Mouse (Mus musculus): ENCODE measurements at regions not wholly inside any gene's neighbourhood (a gene's known extent, or its start where the extent isn't known, plus 50 kb on each side); places are given as distances from the start of the nearest gene placed in this dataset.
"Not testable (repeated sequence)": the region's sequence is repeated elsewhere in the genome, so short reads cannot be mapped to it uniquely, and the experiment has no call there.

DNA sequence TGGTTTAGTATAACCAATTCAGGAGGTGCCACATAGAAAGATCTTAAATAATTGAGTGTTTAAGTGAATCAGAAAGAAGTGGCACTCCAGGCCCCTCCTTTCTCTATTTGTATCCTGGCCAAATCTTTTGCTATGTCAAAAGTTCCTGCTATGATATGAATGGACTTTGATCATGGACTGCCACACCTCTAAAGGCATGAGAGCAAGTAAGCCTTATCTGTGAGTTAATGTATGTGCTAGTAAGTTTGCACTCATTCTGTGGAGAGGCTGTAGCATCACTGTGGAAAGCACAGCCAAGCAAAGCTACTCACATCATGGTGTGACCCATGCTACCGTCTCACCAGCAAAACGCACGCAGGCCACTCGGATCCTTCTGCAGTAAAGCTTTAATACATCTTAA lies 140.2 kb downstream of the Jrkl start:
- DNase-seq, result no peak
- intact Hi-C loops (cut with DNase I), result no loop called here

DNA sequence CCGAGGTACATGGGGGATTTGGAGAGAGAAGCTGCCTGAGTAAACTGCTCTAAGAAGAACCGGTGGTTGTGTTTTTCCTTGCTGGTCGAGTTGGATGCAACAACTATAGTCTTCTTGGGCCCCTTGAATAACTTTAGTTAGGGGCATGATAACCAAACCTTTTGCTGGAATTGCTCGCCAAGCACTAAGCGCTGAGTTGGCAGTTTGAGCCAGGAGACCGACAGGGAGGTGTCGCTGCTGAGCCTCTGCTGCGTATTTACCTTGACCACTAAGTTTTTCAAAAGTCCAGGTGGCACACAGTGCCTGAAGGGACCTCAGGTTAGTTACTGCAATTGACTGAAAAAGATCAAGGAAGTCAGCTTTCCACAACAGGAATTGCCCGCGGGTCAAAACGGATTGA lies 162.0 kb downstream of the Jrkl start:
- DNase-seq, result no peak
- intact Hi-C loops (cut with DNase I), result no loop called here

DNA sequence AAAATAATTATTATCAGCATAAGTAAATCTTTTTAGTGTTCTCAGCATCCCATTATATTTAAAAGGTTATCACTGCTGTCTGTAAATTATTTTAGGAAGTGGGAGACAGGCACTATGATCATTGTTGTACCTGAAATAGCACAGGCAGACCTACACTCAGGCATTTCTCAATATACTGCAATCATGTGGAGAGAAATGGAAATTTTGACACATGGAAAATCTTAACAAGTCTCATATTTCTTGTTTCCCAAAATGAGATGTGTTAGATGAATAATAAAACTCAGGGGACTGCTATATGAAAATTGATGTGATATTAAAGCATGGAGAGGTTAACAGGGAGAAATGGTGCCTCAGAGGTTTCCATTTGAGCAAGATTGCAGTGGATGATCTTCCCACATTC lies 196.6 kb downstream of the Jrkl start:
- DNase-seq, result no peak
- intact Hi-C loops (cut with DNase I), result no loop called here

DNA sequence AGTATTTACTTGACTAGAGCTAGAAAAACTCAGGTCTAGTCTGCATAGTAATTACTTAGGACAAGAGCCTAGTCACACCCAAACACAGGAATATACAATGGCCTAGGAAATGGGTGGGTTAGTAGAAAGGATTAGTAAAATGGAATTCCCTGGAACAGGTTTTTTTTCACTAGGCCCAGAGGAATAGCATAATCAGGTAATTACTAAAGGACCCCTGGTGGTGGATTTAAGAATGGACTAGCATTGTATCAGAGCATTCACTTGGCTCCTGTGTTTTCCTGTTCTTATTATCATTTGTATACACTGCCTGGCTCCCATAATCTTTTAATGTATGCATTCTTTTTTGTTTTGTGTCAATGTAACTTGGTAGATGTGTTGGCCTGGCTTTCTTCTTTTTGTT lies 226.6 kb downstream of the Jrkl start:
- intact Hi-C loops (cut with DNase I), result no loop called here
- no peak for DNase-seq

DNA sequence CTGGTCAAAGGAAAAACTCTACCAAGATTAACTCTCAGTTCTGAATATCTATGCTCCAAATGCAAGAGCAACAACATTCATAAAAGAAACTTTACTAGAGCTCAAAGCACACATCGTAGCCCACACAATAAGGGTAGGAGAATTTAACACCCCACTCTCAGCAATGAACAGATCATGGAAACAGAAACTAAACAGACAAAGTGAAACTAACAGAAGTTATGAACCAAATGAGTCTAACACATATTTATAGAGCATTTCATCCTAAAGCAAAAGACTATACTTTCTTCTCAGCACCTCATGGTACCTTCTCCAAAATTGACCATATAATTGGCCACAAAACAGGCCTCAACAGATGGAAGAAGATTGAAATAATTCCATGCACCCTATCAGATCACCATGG lies 262.4 kb downstream of the Jrkl start:
- intact Hi-C loops (cut with DNase I); DNase-seq: not testable (repeated sequence)

DNA sequence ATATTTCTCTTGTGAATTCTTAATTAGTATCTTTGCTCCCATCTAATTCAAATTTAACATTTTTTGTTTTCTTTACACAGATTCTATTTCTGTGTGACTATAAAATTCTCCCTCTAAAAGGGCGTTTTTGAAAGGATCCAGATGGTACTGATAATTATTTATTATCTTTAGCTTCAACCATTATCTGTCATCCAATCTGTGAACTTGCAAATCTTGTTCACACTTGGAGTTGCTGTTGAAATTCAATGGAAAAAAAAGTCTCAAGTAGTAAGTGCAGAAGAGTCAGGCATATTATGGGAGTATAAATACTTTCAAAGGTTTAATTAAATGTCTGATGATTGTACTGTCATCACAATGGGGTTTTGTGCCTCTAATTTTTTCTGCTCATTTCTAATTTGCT lies 272.6 kb downstream of the Jrkl start:
- DNase-seq, result no peak
- intact Hi-C loops (cut with DNase I), result no loop called here

DNA sequence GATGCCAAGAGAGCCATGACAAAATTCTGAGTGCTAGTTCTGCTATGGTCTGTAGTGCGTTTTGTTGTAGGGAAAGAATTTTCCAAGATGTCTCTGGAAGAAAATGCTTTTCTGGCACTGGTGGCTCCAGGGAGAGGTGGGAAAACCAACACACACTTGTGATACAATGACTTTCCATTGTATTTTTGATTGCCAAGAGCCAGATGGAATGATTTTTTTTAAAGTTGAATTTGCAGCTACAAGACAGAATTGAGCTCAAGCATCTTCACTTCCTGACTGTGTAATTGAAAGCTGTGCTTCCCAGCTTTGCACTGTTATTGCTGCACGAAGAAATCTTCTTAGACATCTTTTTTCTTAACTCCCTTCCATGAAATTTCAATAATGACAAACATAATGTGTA lies 285.3 kb downstream of the Jrkl start:
- peak; percentile 0 for DNase-seq
- intact Hi-C loops (cut with DNase I), result no loop called here

DNA sequence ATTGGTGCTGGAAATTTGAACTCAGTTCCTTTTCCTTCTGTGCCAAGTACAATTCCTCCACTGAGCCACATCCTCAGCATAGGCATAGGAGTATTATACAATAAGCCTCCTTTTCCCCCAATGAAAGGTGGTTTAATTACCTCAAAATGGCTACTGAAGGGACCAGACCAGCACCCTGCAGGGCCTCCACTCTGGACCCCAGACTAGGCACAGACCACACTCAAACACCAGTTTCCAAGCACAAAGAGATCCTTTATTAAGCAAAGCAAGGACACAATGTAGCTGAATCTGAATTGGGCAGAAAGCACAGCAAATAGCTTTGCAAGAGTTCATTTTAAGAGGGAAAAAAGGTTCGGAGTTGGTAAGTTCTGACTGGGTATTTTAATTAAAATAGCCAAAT lies 299.5 kb downstream of the Jrkl start:
- intact Hi-C loops (cut with DNase I), result no loop called here
- no peak for DNase-seq

DNA sequence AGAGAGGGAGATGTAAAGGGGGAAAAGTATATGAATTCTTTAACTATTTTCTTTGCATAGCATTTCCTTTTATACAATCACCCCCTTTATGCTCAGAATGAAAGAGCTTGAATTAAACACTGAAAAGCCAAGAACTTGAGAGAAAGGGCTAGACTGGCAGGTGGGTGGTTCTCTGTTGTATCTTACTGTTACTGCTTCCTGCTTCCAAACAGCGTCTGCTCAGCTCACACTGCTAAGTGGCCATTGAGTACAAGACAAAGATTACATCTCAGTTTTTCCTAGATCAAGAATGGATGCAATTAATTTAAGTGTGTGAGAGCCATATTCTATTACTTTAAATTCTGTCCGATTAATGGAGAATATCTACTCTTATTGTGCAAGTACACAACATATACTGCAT lies 300.2 kb downstream of the Jrkl start:
- DNase-seq, result no peak
- intact Hi-C loops (cut with DNase I), result no loop called here

DNA sequence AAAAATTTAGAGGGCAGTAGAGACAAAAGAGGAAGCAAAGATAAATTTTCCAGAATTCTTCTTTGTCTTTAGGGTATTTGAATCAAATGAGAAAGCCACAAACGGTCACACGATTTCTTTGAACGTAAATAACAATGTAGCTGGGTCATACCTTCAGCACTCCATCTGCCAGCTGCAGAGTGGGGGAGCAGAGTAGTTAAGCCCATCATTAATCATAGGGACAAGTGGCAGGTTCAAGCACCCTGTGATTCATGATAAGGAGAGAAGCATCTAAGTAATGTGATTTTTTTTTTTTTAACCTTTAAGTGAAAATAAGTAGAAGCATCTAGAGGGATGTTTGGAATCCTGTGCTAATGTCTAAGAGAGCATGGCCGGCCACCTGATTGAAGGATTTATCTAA lies 300.6 kb downstream of the Jrkl start:
- intact Hi-C loops (cut with DNase I), result no loop called here
- no peak for DNase-seq

DNA sequence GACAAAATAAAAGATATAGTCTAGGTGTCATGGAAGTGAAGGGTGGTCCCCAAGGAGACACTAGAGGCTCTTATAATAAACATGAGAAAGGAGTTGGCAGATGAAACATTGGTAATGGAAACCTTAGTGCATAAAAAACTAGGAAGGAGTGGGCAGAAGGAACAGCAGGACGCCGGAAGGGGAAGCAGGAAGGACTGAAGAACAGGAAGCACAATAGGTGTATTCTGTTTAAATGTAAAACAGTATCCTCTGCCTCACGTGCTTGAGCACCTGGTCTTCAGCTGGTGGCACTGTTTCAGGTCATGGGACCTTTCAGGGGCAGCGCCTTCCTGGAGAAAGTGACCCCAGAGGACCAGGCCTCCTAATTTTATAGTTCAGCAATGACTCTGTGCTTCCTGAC lies 310.6 kb downstream of the Jrkl start:
- intact Hi-C loops (cut with DNase I), result no loop called here
- no peak for DNase-seq

DNA sequence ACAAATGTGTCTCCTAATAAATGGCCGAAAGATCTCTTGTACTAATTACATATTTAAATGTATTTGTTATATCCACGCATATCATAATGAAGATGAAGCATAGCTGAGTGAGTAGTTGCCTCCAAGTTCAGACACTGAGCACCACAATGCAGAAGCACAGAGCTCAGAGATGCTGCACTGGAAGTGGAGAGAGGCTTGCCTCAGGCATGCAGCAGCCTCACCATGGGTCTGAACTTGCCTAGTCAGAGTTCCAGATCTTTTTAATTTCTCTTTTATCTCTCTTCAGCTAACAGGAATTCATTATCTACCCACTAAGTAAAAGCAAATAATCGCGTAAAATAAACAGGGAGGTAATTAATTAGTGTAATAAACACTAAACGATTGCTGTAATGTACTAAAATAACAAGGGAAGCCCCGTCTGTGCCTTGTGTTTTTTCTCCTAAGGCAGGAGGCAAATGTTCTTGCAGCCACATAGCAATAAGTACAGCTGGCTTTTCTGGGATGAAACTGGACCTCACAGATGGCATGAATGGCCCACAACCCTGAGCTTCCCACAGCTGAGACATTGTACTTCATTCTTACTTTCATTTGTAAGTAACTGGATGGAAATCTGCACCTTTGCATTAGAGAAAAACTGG lies 320.0 kb downstream of the Jrkl start:
- intact Hi-C loops (cut with DNase I), result no loop called here
- DNase-seq, result no peak

DNA sequence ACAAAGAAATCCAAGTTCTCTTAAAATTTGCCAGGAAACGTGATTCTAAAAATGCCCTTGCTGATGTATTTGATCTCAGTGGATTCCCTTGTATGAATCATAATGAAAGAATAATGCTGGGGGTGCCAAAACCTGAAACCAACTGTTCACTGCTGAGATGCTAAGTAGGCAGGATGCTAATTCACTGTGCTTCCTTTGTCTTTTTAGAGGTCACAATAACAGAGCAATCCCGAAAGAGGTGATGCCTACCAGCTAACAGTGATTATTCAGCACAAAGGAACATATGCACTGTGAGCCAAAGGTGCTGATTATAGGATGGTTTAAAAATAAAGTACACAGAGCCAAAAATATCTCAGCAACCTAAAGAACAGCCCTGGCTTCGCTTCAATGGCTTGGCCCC lies 344.9 kb downstream of the Jrkl start:
- no peak for DNase-seq

DNA sequence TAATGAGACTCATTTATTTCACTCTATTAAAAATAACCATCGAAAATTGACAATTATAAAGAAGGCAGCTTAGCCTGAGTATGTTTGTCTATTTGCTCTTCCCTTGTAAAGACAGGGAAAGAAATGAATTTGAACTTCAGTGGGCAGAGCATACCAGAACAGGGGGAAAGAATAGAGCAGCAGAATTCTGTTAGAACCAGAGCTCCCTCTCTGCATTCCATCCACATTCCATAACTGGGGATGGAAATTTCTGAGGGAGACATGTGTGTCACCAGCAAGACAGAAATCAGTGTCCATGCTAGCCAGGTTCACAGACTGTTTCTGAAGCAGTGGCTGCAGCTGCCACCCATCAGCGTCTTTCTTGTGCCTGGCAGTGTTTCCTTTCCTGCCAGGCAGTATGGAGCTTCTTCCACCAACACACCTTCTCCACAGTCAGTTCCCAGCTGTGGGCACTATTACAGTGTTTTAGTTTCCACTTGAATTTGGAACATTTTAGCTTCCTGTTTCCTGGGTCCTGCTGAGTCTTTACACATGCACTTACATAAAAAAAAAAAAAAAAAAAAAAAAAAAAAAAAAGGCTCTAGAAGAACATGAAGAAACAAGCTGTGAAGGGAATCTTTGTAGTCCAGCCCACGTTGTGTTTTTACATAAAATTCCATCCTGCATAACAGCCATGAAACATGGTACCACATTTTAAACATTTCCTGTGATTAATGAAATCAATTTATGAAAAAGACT lies 365.7 kb downstream of the Jrkl start:
- DNase-seq, result no peak
- intact Hi-C loops (cut with DNase I), result loop anchor here (5.0 kb wide), 1 partner anchor 317 kb away; no protein-coding TSS in a partner anchor

More for the DNA sequence above, 344.9 kb downstream of the Jrkl start:
- intact Hi-C loops (cut with DNase I), result no loop called here

DNA sequence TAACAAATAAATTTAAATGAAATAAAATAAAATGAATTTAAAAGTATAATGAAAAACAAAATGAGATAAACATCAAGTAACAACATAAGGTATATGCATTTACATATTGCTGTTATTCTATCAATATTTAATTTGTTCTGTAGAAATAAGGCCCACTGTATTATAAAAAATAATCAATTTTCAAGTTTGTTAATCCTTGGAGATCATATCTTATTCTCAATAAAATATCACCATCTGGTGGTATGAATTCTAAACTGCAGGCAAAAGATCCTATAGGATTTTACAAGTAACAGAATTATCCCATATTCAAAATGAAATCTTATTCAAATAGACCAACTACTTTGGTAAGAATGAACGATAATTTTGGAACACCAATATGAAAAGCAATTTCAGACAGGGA lies 369.1 kb downstream of the Jrkl start:
- intact Hi-C loops (cut with DNase I), result loop anchor here (2.0 to 5.0 kb wide), 2 partner anchors 321 to 1968 kb away; no protein-coding TSS in a partner anchor
- DNase-seq, result no peak

DNA sequence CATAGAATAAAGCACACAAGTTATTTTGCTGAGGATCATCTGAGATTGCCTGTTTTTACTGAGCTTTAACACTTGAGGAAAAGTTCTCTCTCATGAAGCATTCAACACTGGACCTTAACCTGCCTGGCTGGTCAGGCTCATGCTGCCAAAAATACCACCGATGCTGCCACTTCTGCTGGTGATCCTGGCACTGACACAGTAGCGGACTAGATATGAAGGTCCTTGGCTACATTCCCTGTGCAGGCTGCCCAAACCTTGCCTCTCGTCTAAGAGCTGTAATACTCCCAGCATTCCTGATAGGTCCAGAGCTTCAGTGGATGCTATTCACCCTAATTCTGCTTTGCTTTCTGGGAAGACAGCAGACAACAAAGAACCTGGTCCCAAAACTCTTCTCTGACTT lies 374.7 kb downstream of the Jrkl start:
- intact Hi-C loops (cut with DNase I), result no loop called here
- DNase-seq, result peak; percentile 2

Data from left cerebral cortex, postnatal 4 days (tissue).